Mouse (Mus musculus) urinary bladder, postnatal 10 days (tissue): ENCODE results near the gene Ptges3.
"Not testable (repeated sequence)": the region's sequence is repeated elsewhere in the genome, so short reads cannot be mapped to it uniquely, and the experiment has no call there.

Experiments
- DNase-seq: peaks from one replicate; pipeline ENCODE4 v3.0.0; 2022; ENCODE audit warnings: low spot score

The Ptges3 gene

GRCm38 (mm10) chr10:128059207-128059981 lies 640 bp downstream of the Ptges3 start:
- DNase-seq, result no peak

- DNase-seq, result no peak
Measured at GRCm38 (mm10) chr10:128061109-128061508, 2.4 kb downstream of the Ptges3 start.

- DNase-seq, result no peak
Measured at GRCm38 (mm10) chr10:128062221-128062989, 3.7 kb downstream of the Ptges3 start.

GRCm38 (mm10) chr10:128066072-128066471 lies 7.3 kb downstream of the Ptges3 start:
- DNase-seq, result no peak

GRCm38 (mm10) chr10:128069201-128069600 lies 10.4 kb downstream of the Ptges3 start:
- DNase-seq, result no peak

- not testable (repeated sequence) for DNase-seq
Measured at GRCm38 (mm10) chr10:128070432-128070831, 11.7 kb downstream of the Ptges3 start.

GRCm38 (mm10) chr10:128078269-128078668 lies 19.5 kb downstream of the Ptges3 start:
- not testable (repeated sequence) for DNase-seq

GRCm38 (mm10) chr10:128080496-128080895 lies 21.7 kb downstream of the Ptges3 start:
- no peak for DNase-seq

GRCm38 (mm10) chr10:128081807-128082476 lies 23.2 kb downstream of the Ptges3 start:
- no peak for DNase-seq

- no peak for DNase-seq
Measured at GRCm38 (mm10) chr10:128082477-128082808, 23.7 kb downstream of the Ptges3 start.

GRCm38 (mm10) chr10:128082880-128083421 lies 24.2 kb downstream of the Ptges3 start, which contains the start of gene Atp5b:
TSS of gene Atp5b (plus strand) at chr10:128083273.
- DNase-seq, result peak; percentile 94

GRCm38 (mm10) chr10:128083688-128084087 lies 24.9 kb downstream of the Ptges3 start:
- DNase-seq, result no peak

GRCm38 (mm10) chr10:128084160-128084559 lies 25.4 kb downstream of the Ptges3 start:
- no peak for DNase-seq

GRCm38 (mm10) chr10:128086391-128086790 lies 27.6 kb downstream of the Ptges3 start:
- no peak for DNase-seq

- DNase-seq, result not testable (repeated sequence)
Measured at GRCm38 (mm10) chr10:128087216-128087615, 28.5 kb downstream of the Ptges3 start.

- DNase-seq, result no peak
Measured at GRCm38 (mm10) chr10:128088181-128088580, 29.4 kb downstream of the Ptges3 start.

- DNase-seq, result no peak
Measured at GRCm38 (mm10) chr10:128089842-128090241, 31.1 kb downstream of the Ptges3 start.

- peak; percentile 57 for DNase-seq
Measured at GRCm38 (mm10) chr10:128090651-128091563, 32.2 kb downstream of the Ptges3 start.

GRCm38 (mm10) chr10:128091564-128092505 lies 33.1 kb downstream of the Ptges3 start, which contains the start of gene Baz2a:
TSS of gene Baz2a (plus strand) at chr10:128091577.
- DNase-seq, result no peak
